Mouse (Mus musculus) gastrocnemius, postnatal 10 days (tissue): ENCODE data around the gene Sox6. TPM values are rescaled to one million over a fixed set of nuclear protein-coding genes. Genes with fewer than 3 reads are reported as not detected.
A peak's percentile ranks its signal among the peaks of the same experiment; 100 is the strongest.

ENCODE experiments used
- DNase-seq: peaks from one replicate; pipeline ENCODE4 v3.0.0; 2021; ENCODE audit warnings: mixed read lengths
- total RNA-seq, 2 experiments: library from RNA; stranded (reverse); gene quantifications; 2 replicates each; pipeline ENCODE4 v1.2.3; 2021

Gene Sox6
- total RNA-seq, 2 experiments from 2014 or later, result 110 TPM

DNA sequence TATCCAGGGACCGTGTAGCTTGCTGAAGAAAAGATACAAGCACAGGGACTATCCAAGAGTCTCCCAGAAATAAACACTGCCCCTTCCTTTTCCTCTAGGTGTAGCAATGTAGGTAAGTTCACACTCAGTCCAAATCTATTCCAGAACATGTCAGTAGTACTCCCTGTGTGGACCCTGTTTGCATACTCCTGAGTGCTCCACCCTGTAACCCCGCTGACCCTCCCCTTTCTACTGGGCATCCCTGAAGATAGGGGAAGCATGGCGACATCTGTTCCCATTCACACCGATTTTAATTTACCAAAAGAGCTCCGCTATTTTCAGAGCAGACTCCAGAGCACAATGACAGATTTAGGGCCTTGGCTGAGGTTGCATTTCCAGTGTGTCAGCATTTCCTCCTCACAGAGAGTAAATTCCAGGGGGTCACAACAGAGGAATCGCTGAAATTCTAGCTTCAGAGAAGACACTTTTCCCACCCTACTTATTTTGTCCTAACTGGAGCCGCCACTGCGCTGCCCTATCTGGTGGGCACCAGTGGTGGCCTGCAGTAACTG is 288.2 kb downstream of the Sox6 start:
- DNase-seq, result no peak

DNA sequence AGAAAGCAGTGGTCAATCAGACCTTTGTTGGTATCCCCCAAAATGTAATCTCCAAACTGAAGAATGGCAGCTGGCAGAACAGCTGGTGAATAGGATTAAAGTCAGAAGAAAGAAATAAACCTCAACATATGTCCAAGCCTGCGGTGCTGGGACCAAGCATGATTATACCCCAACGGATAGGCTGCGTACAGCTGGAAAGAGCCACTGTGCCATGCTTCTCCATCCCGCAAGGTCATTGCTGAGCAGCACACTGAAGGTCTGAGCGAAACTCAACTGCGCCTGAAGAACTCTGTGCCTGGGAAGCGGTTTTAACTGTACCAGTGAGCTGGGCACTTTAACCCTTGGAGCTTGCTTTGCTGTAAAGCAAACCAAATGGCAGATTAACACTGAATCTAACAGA is 291.1 kb downstream of the Sox6 start:
- no peak for DNase-seq

DNA sequence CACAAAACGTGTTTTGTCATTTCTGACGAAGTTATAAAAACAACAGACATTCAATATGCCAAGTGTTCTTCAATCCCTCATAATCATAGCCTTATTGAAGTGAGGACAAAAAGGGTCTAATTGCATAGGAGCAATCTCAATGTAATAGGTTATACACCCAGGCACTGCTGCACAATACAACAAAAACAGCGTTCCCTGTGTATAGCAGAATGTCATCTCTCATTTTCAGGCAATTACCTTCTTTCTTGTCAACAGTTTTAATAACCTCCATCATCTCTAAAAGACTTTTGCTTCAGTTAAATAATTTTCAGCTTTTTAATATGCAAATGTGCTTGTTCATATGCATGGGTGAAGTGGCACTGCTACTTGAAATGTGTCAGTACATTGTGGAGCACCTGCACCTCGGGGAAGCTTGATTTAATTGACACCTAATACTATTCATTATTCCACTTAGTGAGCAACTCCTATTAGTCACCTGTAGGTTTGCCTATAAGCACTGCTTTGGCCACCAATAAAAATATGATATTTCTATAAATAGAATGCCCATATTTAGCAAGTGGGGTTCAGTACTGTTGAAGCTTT is 292.8 kb downstream of the Sox6 start:
- DNase-seq, result no peak

DNA sequence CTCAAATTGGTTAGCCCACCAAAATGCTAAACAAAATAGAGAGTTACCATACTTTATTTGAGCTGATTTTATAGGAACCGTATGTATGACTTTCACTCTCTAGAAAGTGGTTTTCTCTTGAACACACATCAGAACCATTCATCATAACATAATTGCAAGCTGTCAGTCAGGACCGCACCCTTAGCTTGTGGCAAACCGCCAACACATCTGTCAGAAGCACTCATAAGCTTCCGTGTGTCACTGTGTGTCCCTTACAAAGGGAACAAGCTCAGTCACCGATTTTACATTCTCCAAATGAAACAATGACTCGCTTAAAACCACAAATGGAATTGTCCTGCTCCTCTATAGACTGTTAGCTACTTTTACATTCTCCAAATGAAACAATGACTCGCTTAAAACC is 304.5 kb downstream of the Sox6 start:
- peak; percentile 18 for DNase-seq

GRCm38 (mm10) chr7:115732824-115733223 is 305.8 kb downstream of the Sox6 start:
- no peak for DNase-seq

DNA sequence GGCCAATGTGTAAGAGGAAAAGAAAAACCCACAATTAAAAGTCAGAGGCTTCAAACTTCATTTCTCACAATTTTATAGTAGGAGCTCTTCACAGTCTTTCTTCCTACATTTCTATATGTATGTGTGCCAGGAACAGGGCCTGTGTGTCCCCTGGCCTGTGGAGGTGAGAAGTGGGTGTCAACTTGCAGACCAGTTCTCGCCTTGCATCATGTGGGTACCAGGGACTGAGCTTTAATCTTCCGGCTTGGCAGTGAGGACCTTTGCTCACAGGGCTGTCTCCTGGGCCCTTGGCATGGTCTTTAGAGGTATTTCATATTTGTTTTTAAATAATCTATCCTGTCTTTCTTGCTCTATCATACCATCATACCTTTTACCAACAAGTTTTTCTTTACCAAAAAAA is 311.8 kb downstream of the Sox6 start:
- no peak for DNase-seq

DNA sequence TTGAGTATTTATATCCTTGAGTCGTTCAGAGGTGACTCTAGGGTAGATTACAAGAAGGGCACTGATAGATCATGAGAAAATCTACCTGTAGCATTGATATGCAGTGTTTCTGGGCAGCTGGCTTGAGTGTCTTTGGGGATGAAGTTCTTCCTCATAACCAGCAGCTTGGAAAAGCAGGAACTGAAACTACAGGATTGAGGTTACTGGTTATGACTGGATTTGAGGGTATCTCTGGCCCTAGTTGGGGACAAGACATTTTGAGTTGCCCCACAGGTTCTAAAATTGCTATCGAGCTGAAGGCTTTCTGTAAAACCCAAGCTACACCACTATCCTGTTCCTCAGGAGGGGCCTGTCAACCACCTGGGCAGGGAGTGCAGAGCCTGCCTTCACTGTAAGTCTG is 314.2 kb downstream of the Sox6 start:
- DNase-seq, result no peak

DNA sequence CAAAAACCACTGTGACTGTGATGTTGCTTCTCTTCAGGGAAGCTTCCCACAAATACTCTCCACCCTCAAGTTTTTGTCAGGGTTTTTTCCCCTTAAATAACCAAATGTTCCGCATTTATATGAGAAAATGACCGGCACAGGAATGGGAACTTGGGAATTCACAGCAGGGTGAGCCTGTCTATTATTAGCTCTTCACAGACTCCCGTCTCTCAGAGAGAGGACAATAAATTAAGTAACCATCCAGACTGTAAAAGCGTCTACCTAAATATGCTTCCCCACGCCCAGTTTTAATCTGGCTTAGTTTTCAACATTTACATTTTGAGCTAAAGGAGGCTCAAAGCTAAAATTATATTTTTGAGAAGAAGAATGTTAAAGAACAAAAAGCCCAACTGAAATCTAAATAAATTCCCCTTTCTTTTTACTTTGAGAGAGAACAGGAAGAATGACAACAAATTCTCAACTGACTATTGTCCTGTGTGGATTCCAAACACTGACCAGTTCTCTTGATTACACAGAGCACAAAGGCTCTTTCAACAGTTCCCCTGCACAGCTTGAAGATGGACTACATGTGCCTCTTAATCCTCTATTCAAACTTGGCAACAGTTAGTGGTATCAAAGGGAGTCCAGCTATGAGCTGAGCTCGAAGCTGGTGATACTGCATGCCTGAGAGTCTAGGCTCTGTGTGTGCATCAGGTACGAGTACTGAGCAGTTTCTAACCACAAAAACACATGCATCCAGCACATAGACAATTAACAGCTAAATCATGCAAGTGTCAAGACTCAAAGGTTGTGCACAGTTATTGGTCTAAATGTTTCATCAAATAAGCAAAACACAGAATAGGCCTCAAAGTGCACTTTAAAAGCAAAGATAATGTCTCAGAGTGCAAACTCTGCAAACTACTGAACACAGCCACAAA is 316.7 kb downstream of the Sox6 start:
- no peak for DNase-seq

- no peak for DNase-seq
Measured at GRCm38 (mm10) chr7:115719791-115720190, 318.8 kb downstream of the Sox6 start.

DNA sequence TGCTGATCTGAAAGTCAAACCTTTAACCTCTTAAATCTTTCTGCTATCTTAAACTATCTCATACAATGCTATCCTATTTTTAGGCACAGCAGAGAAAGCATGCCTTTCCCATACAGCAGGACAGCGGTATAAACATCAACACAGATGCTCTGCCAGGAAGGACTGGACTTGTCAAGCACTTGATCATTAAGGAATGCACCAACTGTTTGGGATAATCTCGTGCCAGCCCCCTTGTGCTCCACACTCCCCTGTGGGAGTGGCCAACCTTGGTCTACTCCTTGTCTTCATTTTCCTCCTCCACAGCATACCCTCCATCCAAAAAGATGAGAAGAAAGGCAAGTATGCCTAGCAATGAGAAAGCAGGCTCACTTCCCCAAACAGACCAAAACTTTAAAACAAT is 332.5 kb downstream of the Sox6 start:
- no peak for DNase-seq

- DNase-seq, result no peak
Measured at GRCm38 (mm10) chr7:115698105-115698504, 340.5 kb downstream of the Sox6 start.

DNA sequence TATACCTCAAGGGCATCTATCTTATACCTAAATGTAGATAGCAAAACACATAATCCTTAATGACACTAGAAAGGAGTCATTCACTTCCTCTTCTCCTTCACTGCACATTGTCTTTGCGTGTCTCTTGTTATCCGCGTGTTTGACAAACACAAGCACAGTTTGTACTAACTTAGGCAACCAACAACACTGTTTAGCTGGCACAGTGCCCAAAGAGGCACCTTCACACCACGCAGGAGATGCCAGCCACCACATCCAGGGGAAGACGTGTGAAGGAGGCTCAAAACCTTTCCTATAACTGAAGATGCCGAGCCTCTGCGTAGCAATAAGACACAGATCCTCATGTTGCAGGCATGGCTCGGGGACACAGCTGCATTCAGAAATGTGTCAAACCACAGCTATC is 345.4 kb downstream of the Sox6 start:
- DNase-seq, result no peak

GRCm38 (mm10) chr7:115691091-115691490 is 347.5 kb downstream of the Sox6 start:
- no peak for DNase-seq

DNA sequence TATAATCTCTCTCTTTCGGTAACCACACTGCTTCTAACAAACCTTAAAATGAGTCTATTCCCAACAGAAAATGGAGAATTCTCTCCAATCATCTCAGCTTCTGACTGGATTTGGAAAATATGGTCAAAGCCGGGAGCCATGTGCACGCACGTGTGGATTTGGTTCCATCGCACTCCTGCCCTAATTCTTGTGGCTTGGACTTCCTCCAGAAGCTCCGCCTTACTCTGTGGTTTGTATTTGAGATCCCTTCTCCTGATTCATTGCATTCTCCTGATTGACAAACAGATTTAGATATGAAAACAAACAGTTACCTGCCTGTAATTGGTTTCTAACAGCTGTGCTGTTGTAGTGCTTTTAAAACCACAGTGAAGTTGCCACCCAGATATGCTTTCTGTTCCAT is 351.9 kb downstream of the Sox6 start:
- no peak for DNase-seq

- no peak for DNase-seq
Measured at GRCm38 (mm10) chr7:115684142-115684541, 354.5 kb downstream of the Sox6 start.

- no peak for DNase-seq
Measured at GRCm38 (mm10) chr7:115671749-115672148, 366.8 kb downstream of the Sox6 start.

DNA sequence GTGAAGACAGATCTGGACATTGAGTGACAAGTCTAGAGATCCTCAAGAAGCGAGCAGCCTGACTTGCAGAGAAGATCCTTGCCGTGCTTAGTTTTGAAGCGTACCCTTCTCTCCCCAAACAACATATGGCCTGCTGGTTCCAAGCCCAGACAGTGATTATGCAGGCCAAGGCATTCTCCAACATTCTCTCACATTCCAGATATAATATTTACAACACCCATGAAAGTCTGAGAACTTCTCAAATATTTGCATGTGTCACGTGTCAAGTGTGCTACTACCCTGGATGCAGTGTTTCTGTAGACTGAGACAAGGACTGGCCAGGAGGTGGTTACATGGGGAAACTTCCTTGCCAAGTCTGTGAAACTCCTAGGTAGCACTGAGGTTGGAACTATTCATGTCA is 367.3 kb downstream of the Sox6 start:
- DNase-seq, result no peak

DNA sequence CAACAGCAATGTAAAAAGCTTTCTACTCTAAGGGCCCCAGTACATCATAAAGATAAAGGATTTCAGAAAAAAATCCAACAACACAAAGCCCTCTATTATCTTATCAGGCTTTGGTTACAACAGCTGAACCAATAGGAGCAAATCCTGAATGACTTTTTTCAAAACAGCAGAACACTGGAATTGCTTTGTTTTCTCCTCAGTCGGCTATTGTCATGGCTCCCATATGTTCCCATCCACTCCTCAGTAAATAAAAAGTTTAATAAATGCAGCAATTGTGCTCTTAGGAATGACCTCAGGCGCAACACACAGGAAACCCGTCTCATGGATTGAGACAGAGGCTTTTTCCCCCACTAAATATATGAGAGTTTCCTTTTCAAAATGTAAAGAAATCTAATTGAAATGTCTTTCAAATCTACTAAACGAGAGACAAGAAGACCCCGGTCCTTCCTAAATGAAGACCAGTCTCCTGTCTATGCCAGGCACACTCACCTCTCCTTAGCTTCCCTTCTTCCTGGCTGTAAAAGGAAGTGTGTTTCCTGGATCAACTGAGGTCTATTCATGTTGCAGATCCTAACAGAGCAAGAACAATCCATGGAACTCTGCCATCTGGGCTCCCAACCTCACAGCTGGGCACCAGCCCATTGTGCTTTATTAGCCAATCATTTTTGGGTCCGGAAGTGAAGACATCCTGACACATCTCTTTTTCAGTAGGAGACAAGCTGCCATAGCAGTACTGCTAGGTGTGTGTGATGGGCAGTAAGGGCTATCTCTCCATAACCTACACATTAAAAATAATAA is 369.2 kb downstream of the Sox6 start:
- DNase-seq, result peak; percentile 24

DNA sequence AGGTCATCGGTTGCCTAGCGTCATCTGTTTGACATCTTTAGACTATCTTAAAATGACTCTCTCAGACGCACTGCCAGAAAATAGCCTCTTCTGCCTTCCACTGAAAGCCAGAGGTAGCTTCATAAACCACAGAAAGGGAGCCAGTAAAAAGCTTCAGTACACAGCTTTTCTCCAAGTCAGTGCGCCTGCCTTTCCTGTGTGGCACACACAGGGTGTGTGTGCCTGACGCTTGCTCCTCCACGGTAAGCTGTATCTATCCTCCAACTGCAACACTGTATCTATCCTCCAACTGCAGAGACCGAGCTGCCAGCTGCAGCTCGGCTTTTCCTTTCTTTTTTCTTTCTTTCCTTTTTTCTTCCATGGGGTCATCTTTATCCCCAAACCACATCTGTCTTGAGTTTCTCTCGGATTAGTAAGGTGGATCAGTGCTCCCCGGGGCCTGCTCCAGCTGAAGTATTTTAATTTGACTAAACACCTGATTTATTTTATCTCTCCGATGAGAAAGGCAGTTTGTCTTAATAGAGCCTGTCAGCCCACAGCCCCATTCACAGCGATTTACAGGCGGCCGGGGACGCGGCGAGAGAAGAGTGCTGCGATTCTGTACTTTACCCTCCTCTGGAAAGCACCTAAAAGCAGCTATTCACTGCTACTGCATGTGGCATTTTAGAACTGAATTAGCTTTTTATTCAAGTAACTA is 371.8 kb downstream of the Sox6 start:
- no peak for DNase-seq

- no peak for DNase-seq
Measured at GRCm38 (mm10) chr7:115663399-115663798, 375.2 kb downstream of the Sox6 start.

DNA sequence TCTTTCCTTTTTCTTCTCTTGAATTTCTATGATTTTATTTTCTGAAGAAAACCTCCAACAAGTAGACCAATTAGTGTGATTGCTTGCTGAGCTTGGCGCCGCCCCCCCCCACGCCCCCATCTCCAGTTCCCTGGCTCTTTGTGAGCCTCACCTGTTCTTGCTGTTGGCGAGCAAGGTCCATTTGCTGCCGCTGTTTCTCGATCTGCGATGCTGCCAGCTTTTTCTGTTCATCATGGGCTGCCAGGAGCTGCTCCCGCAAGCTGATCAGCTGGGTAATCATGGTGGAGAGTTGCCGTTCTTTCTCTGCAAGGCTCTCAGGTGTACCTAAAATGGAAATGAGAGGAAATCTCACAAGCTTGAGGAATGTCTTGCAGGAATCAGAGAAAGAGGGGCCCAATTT is 376.5 kb downstream of the Sox6 start:
- DNase-seq, result no peak

DNA sequence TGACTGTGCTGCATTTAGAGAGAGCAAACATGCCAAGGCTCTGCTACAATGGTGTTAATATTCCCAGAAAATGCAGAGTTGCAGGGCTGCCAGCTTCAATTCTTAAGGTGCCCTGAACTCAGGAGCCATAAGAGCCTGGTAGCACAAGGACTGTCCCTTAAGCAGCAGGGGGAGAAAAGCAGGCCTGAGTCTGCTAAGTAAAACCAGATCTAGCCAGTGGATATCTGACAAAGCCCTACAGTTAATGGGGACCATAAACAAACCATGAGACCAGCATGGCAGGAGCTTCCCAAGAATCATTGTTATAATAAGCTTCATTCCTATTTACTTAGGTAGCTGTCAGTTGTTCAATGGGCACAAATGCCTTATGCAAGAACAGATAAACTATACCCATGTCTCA is 391.9 kb downstream of the Sox6 start:
- no peak for DNase-seq
